Mouse (Mus musculus): ENCODE measurements around the gene Gamt. TPM values are rescaled to one million over a fixed set of nuclear protein-coding genes. Genes with fewer than 3 reads are reported as not detected.
"Not testable (repeated sequence)": the region's sequence is repeated elsewhere in the genome, so short reads cannot be mapped to it uniquely, and the experiment has no call there.

Gene Gamt
- polyA plus RNA-seq, 1 experiment from 2014 or later: 18.4 TPM

DNA sequence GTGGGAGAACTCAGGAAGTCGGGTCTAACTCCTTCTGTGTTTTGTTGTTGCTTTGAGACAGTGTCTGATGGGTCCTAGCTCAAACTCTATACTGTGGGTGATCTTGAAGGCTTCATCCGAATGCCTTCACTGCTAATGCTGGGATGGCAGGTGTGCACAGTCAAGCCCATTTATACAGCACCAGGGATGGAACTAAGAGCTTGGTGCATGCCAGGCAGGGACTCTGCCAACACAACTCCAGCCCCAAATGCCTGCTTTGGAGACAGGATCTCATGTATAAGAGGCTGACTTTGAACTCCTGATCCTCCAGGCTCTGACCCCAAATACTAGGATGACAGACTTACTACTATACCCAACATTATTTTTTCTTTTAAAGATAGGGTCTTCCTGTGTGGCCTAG is 10.8 kb downstream of the Gamt start:
- H3K4me1 ChIP-seq: peaks cover 24% of the 10 kb centered on the region
- no peaks in the 10 kb centered on the region for H3K9me3 ChIP-seq (replicated peaks)
- WGBS: 35% methylated on average over 2 of the region's 2 CpGs
- DNase-seq (ENCODE audit: low spot score): no peak
- no peaks in the 10 kb centered on the region for H3K27me3 ChIP-seq (ENCODE audit: low read depth, poor library complexity, severe bottlenecking)
- peak overlapping the region; percentile 90 for H3K27ac ChIP-seq
- peaks cover 33% of the 10 kb centered on the region for H3K36me3 ChIP-seq
- peak overlapping the region; percentile 84 for H3K4me3 ChIP-seq

DNA sequence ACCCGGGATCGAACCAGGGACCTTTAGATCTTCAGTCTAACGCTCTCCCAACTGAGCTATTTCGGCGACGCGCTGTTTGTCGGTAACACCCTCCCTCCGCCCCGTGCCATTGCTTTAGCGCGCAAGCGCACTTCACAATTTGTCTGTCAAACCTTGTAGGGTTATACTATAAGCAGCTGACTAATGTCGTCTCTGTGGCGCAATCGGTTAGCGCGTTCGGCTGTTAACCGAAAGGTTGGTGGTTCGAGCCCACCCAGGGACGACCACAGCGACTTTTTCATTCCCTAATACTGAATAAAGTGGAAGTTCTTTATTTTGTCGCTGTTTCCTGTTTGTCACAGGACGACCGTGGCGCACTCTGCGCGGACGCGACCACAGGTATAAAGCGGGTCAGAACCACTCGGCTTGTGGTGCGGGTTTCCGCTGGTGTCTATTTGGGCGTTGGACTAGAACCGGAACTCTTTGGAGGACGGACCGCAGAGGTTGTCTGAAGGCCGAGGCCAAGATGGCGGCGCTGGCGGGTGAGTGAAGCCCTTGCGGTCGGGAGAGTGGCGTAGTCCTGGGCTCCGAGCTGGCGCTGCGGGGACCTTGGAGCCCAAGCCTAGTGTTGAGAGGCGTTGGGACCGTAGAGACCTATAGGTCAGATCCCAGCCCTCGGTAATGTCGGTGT is 11.7 kb downstream of the Gamt start, which contains the start of gene Ndufs7:
Gene Ndufs7 (plus strand): TSS at position 151 of the 670 bp plus-strand sequence.
- H3K9me3 ChIP-seq (replicated peaks): no peaks in the 10 kb centered on the region
- WGBS: under 1% methylated on average over 53 of the region's 53 CpGs
- peak; percentile 91 for DNase-seq (ENCODE audit: low spot score)
- H3K4me3 ChIP-seq: peak within 1 kb of the TSS; percentile 84
- peaks cover 31% of the 10 kb centered on the region for H3K36me3 ChIP-seq
- no peaks in the 10 kb centered on the region for H3K27me3 ChIP-seq (ENCODE audit: low read depth, poor library complexity, severe bottlenecking)
- peaks cover 24% of the 10 kb centered on the region for H3K4me1 ChIP-seq
- peak within 1 kb of the TSS; percentile 90 for H3K27ac ChIP-seq

DNA sequence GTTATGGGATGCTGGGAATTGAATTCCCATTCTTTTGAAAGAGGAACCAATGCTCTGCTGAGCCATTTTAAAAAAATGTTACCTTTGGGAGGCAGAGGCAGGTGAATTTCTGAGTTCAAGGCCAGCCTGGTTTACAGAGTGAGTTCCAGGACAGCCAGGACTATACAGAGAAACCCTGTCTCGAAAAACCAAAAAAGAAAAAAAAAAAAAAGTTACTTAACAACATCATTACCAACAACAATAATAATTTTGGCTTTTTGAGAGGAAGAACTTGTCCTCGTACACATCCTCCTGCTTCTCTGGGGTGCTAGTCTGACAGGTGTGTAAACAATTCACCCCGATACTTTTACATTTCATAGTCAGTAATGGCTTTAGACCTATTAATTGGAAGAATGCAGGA is 12.4 kb downstream of the Gamt start:
- DNase-seq (ENCODE audit: low spot score); H3K27me3 ChIP-seq (ENCODE audit: low read depth, poor library complexity, severe bottlenecking); H3K27ac ChIP-seq; H3K9me3 ChIP-seq (replicated peaks): not testable (repeated sequence)
- Histone ChIP-seq H3K4me3 (peak overlapping the region; percentile 84), H3K36me3 (peaks cover 31% of the 10 kb centered on the region), H3K4me1 (peaks cover 24% of the 10 kb centered on the region)
- 46% methylated on average over 3 of the region's 3 CpGs for WGBS

DNA sequence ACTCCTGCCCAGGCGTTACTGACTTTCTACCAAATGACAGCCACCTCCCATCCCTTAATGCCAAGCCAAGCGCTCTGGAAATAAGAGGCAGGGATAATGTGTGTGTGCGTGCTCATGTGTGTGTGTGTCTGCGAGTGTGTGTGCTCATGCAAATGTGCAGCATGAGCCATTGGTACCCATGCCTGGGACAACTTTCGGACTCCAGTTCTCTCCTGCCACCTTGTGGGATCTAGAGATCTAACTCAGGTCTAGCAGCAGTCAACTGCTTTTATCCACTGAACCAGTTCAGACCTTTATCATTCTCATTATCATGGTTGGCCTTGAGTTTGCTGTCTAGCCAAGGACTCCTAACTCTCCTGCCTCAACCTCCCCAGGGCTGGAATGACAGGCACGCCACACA is 13.0 kb downstream of the Gamt start:
- H3K4me3 ChIP-seq: peak overlapping the region; percentile 17; the same call in 1 of the 2 replicates
- DNase-seq (ENCODE audit: low spot score): no peak

DNA sequence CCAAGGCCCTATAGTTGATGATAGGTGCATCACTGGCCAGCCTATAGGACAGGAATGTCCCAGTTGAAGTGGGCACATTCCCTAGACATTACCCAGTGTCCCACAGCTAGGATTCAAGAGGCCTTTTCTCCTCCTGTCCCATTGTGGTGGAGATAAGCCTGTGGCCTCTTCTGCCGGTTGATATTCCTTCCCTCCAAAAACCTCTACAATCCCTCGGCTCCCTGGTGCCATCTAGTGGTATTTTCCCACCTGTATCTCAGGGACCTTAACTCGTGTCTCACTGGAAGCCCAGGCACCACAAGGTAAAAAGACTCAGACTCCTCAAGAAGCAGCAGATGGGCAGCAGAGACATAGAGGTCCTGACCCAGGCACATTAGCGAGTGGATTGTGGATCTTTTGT is 15.2 kb downstream of the Gamt start:
- peak; percentile 80 for DNase-seq (ENCODE audit: low spot score)
- 5% methylated on average over 4 of the region's 4 CpGs for WGBS
- H3K4me3 ChIP-seq: no peak overlapping the region
- H3K36me3 ChIP-seq: peaks cover 43% of the 10 kb centered on the region
- H3K27me3 ChIP-seq (ENCODE audit: low read depth, poor library complexity, severe bottlenecking): no peaks in the 10 kb centered on the region
- peaks cover 23% of the 10 kb centered on the region for H3K4me1 ChIP-seq
- peak overlapping the region; percentile 46 for H3K27ac ChIP-seq
- no peaks in the 10 kb centered on the region for H3K9me3 ChIP-seq (replicated peaks)

More for the DNA sequence above, 13.0 kb downstream of the Gamt start:
- 63% methylated on average over 6 of the region's 6 CpGs for WGBS
- H3K27ac ChIP-seq: no peak overlapping the region
- H3K36me3 ChIP-seq: peaks cover 31% of the 10 kb centered on the region
- H3K9me3 ChIP-seq (replicated peaks): no peaks in the 10 kb centered on the region
- H3K27me3 ChIP-seq (ENCODE audit: low read depth, poor library complexity, severe bottlenecking): no peaks in the 10 kb centered on the region
- H3K4me1 ChIP-seq: peaks cover 24% of the 10 kb centered on the region

DNA sequence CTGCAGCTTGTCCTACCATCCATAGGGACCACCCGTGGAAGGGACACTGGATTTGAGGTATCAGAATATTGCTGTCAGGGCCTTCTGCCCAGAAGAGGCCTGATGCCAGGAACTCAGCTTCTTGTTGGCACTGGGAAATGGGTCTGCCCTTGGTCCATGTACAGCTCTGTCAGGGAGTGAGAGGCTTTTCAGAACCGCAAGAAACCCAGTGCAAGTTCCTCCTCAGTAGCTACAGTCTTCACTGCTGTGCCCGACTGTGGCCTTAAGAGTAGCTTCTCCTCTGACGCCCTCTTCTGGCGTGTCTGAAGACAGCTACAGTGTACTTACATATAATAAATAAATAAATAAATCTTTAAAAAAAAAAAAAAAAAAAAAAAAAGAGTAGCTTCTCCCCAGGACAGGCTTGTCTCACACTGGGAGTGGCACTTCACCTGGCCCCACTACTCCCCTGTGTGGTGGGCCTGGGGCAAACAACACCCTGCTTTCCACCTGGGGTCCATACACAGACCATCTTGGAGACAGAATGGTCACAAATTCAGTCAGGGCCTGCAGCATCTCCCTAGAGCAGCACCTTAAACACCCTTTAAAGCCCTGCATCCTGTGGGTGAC is 15.9 kb downstream of the Gamt start:
- Histone ChIP-seq H3K27ac (no peak overlapping the region), H3K4me1 (peaks cover 16% of the 10 kb centered on the region)
- WGBS: 39% methylated on average over 5 of the region's 5 CpGs

DNA sequence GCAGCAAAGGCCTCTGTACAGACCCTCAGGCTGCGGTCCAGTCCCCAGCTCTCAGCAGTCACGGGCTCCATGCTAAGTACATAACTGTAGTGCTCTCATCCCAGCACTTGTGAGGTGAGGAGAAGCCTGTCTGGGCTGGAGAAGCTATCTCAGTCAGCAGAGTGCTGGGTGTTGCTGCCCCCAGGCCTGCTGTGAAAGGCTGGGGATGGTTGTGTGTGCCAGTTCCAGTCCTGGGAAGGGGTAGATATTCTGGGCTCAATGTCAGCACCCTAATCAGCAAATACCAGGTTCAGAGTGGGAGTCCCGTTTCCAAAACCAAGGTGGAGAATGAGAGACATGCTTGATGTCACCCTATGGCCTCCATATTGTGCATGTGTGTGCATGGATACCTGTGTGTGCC is 18.2 kb downstream of the Gamt start:
- H3K27me3 ChIP-seq (ENCODE audit: low read depth, poor library complexity, severe bottlenecking): no peaks in the 10 kb centered on the region
- H3K27ac ChIP-seq: no peak overlapping the region
- no peak for DNase-seq (ENCODE audit: low spot score)
- peaks cover 73% of the 10 kb centered on the region for H3K36me3 ChIP-seq
- no peaks in the 10 kb centered on the region for H3K9me3 ChIP-seq (replicated peaks)
- peaks cover 8% of the 10 kb centered on the region; the same call in 1 of the 2 replicates for H3K4me1 ChIP-seq
- WGBS: 89% methylated on average over 3 of the region's 3 CpGs
- no peak overlapping the region for H3K4me3 ChIP-seq

More for the DNA sequence above, 15.9 kb downstream of the Gamt start:
- Histone ChIP-seq H3K4me3 (no peak overlapping the region), H3K9me3 (replicated peaks) (no peaks in the 10 kb centered on the region), H3K36me3 (peaks cover 50% of the 10 kb centered on the region), H3K27me3 (ENCODE audit: low read depth, poor library complexity, severe bottlenecking) (no peaks in the 10 kb centered on the region)
- no peak for DNase-seq (ENCODE audit: low spot score)

DNA sequence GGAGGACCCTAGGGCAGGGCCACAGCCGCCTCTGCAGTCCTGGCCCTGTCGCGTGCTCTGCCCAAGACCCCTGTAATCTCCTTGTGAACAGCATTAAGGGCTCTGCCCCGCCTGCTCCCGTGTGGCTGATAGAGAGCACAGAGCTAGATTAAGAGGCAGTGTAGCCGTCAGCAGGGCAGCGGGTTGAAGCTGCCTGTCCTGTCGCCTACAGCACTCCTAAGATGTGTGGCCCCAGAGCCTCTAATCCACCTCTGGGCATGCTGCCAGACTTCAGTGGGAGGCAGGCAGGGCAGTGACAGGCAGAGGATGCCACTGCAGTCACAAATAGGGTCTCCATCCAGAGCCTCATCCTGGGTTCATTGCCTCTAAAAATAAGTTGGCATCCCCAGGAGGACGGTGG is 18.7 kb downstream of the Gamt start:
- DNase-seq (ENCODE audit: low spot score): no peak
- Histone ChIP-seq H3K4me3 (no peak overlapping the region), H3K9me3 (replicated peaks) (no peaks in the 10 kb centered on the region), H3K36me3 (peaks cover 78% of the 10 kb centered on the region), H3K27me3 (ENCODE audit: low read depth, poor library complexity, severe bottlenecking) (no peaks in the 10 kb centered on the region), H3K4me1 (peaks cover 8% of the 10 kb centered on the region; the same call in 1 of the 2 replicates), H3K27ac (no peak overlapping the region)
- WGBS: 86% methylated on average over 9 of the region's 9 CpGs

DNA sequence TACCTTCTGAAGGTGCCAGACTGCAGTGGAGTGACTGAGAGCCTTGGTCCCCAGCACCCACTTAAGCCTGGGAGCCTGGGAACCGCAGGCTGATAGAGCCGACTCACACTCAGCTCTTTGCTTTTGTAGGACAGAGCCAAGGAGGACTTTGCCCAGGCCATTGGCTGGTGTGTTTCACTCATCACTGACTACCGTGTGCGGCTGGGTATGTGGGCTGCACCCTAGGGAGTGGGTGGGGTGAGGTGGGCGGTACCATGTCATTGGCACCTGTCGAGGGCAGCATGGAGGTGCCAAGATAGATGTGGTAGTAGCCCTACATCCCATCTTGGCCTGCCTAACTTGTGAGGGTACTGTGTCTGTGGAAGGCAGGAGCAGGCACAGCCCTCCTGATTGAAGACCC is 21.0 kb downstream of the Gamt start:
- H3K36me3 ChIP-seq: peaks cover 100% of the 10 kb centered on the region
- WGBS: 92% methylated on average over 6 of the region's 6 CpGs
- no peaks in the 10 kb centered on the region for H3K4me1 ChIP-seq

DNA sequence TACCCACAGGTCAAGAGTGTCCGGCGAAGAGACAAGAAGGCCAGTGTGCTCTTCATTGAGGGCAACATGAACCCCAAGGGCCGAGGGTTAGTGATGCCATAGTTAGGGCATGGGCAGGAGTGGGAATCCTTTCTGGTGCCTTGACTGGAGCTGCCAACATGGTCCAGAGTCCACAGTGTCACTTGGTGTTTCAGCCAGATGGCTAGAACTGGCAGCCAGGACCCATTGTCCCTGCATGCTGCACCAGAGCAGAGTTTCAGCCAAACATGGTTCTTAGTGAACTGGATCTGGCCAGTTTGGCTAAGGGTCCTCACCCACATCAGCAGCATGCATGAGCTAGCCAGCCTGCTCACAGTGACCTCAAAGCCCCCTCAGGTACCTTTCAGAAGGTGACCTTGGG is 22.5 kb downstream of the Gamt start:
- H3K9me3 ChIP-seq (replicated peaks): no peaks in the 10 kb centered on the region
- peaks cover 4% of the 10 kb centered on the region for H3K4me1 ChIP-seq
- H3K27ac ChIP-seq: no peak overlapping the region
- H3K4me3 ChIP-seq: no peak overlapping the region
- no peak for DNase-seq (ENCODE audit: low spot score)
- H3K36me3 ChIP-seq: peaks cover 100% of the 10 kb centered on the region
- 91% methylated on average over 3 of the region's 3 CpGs for WGBS
- H3K27me3 ChIP-seq (ENCODE audit: low read depth, poor library complexity, severe bottlenecking): no peaks in the 10 kb centered on the region

More for the DNA sequence above, 21.0 kb downstream of the Gamt start:
- DNase-seq (ENCODE audit: low spot score): no peak
- Histone ChIP-seq H3K9me3 (replicated peaks) (no peaks in the 10 kb centered on the region), H3K4me3 (no peak overlapping the region), H3K27me3 (ENCODE audit: low read depth, poor library complexity, severe bottlenecking) (no peaks in the 10 kb centered on the region), H3K27ac (no peak overlapping the region)

DNA sequence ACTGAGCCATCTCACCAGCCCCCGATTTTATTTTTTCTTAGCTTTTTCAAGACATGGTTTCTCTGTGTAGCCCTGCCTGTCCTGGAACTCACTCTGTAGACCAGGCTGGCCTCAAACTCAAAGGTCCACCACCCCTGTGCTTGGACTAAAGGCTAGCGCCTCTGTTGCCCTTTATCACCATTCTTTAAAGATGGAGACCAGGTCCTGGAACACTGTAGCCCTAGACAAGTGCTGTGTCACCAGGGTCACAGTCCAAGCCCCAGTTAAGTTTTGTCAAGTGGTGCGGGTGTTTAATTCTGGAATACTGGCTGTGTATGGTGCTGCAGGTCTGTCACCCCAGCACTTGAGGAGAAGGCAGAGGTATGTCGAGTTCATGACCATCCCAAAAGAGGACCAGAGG is 23.8 kb downstream of the Gamt start:
- Histone ChIP-seq H3K27me3 (ENCODE audit: low read depth, poor library complexity, severe bottlenecking) (no peaks in the 10 kb centered on the region), H3K9me3 (replicated peaks) (no peaks in the 10 kb centered on the region), H3K36me3 (peaks cover 100% of the 10 kb centered on the region), H3K27ac (no peak overlapping the region), H3K4me1 (peaks cover 17% of the 10 kb centered on the region), H3K4me3 (no peak overlapping the region)
- no peak for DNase-seq (ENCODE audit: low spot score)
- WGBS: 91% methylated on average over 4 of the region's 4 CpGs

DNA sequence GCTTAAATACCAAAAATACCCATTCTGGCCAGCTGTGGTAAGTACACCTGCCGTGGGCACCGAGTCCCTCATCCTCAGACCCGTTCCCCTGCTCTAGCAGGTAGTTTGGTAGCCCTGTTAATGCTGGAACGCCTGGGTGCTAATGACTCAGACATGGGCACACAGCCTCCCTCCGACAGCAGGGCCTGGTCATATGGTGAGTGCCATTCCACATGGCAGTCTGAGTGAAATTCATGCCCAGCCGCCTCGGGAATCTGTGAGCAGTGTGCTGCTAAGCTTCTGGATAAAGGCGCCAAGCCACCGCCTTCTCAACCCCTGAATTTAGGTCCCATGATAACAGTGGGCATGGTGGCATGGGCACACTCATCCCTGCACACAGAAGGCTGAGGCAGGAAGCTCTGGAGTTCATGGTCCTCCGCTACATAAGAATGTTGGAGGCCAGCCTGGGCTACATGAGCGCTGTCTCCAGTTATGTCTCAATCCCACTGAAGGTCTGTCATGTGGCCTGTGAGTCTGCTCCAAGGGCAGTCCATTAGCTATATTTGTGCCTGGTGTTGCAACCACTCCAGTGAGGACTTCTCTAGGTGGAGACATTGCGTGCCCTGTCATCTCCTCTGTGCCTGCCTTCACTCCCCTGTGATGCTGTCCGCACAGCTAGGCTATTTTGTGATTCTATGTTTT is 24.5 kb downstream of the Gamt start:
- no peak overlapping the region for H3K4me3 ChIP-seq
- peaks cover 100% of the 10 kb centered on the region for H3K36me3 ChIP-seq
- no peak for DNase-seq (ENCODE audit: low spot score)
- H3K27me3 ChIP-seq (ENCODE audit: low read depth, poor library complexity, severe bottlenecking): no peaks in the 10 kb centered on the region
- H3K4me1 ChIP-seq: peaks cover 22% of the 10 kb centered on the region
- no peaks in the 10 kb centered on the region for H3K9me3 ChIP-seq (replicated peaks)
- H3K27ac ChIP-seq: no peak overlapping the region
- 95% methylated on average over 13 of the region's 13 CpGs for WGBS

Measured in limb, embryonic 10.5 days (tissue).